Mouse (Mus musculus) CD4-positive, CD25-positive, alpha-beta regulatory T cell, adult 4 months (primary cell): ENCODE results near the gene Amigo3. TPM values are rescaled to one million over a fixed set of nuclear protein-coding genes. Genes with fewer than 3 reads are reported as not detected.

Experiments used
- ATAC-seq: one replicate; pipeline ENCODE4 v1.8.0; 2017
- polyA plus RNA-seq, 2 experiments: library from polyadenylated mRNA; unstranded; fragments of 100-300 nt; shearing (Covaris generic); gene quantifications; one replicate each; pipeline ENCODE4 v1.2.1; 2017

The Amigo3 gene
- polyA plus RNA-seq, 2 experiments from 2014 or later: 2.0 to 2.8 TPM

- ATAC-seq: no peak
These were observed 786 bp downstream of the Amigo3 start for GRCm38 (mm10) chr9:108053665-108054225.

- ATAC-seq: no peak
These were observed 1.5 kb downstream of the Amigo3 start for GRCm38 (mm10) chr9:108054331-108055040.

DNA sequence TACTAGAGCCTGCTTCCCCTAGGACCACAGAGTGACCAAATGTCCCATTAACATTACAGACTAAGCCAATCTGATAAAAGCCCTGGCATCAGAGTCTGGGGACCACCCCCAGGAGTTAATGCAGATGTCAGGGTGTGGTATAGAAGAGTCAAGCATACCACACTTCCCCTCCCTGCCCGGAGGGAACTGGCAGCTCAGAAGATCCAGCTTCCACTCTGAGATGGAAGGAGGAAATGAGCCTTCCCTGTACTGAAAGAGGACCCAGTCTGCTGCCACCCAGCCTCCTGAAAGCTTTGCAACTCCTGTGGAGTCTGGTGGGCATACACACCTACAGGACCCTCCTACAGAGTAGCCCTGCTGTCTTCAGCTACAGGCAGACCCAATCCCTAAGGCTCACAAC is 2.1 kb downstream of the Amigo3 start:
- no peak for ATAC-seq

DNA sequence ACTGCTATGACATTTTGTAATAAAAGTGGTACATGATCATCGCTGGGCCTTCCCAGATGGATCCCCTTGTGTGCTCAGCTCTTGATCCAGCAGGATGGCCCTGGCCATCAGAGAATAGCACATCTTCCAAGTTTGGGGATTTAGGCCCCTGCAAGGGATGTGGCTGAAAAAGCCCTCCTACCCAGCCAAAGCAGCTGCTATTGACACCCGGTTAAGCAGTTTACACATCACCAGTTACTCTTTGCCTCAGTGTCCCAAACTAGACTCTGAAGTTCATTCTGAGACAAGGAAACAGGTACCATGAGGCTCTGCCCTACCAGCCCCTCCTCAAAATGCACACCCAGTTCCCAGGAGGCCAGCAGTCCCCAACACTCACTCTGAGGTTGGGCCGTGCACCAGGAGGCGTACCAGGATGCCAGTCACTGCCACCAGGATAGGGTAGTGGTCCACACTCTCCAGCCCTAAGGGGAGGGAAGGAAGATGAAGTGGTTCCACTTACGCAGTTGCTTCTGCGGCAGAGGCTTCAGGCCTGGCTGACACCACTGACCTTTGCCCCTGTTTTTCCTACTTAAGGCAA is 2.8 kb downstream of the Amigo3 start:
- ATAC-seq: no peak

DNA sequence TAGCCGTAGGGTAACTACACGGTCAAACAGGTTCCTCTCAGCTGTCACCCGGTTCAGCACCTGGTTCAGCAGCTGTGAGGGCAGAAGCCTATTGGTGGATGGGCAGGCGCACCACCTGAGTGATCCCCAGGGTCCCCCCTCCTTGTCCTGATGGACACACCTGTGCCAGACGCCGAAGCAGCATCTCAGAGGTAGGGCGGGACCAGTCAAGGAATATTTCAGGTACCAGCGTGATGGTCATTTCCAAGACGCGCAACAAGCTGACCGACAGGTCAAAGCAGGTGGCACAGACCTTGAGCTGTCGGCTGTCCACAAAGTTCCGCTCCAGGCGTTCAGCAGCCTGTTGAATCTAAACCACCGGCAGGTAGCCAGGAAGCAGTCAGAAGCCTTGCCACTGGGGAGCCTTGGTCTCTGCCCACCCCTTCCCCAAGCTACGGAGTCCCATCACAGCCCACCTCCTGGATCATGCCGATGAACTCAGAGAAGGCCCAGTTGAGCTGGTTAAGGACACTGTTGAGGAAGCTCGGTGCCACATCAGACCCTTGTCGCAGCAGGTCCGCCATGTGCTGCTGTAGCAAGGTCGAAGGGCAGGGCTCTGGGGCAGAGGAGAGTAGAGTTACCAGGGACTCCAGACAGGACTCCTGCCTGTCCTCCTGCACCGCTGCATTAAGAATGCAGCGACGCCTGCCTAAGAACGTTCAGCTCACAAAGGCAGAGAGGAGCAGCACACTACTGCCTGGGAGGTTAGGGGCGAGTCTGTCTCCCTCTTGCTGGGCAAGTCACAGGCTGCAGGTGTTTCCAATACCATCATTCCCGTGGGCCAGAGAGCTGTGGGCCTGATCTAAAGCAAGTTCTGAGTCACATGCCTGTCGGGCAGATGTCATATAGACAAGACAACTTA is 3.7 kb downstream of the Amigo3 start:
- ATAC-seq: no peak

GRCm38 (mm10) chr9:108057262-108057562 is 4.3 kb downstream of the Amigo3 start:
- ATAC-seq: no peak

DNA sequence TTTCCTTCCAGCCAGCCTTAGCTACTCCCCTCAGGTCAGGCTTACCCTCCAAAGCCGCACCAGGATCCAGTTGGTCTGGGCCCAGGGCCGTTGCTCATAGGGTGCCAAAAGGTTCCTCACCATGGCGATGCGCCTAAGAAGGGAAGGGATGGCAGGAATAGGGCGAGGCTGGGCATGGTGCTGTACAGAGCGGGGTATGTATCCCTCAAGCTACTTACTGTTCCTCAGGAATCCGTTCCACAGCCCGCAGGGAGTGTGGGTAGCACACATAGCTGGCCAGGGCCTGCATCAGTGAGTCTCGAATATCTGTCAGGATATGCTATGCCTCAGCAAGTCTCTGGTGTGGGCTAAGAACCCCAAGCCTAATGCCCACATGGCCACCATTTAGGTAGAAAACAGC is 5.3 kb downstream of the Amigo3 start:
- ATAC-seq: no peak

GRCm38 (mm10) chr9:108062142-108062541 is 9.2 kb downstream of the Amigo3 start:
- no peak for ATAC-seq

- ATAC-seq: no peak
These were observed 10.4 kb downstream of the Amigo3 start for GRCm38 (mm10) chr9:108063361-108063760.

- ATAC-seq: peak; percentile 57
These were observed 12.6 kb downstream of the Amigo3 start for GRCm38 (mm10) chr9:108065491-108066011.

- ATAC-seq: no peak
These were observed 14.2 kb downstream of the Amigo3 start for GRCm38 (mm10) chr9:108067199-108067598.

DNA sequence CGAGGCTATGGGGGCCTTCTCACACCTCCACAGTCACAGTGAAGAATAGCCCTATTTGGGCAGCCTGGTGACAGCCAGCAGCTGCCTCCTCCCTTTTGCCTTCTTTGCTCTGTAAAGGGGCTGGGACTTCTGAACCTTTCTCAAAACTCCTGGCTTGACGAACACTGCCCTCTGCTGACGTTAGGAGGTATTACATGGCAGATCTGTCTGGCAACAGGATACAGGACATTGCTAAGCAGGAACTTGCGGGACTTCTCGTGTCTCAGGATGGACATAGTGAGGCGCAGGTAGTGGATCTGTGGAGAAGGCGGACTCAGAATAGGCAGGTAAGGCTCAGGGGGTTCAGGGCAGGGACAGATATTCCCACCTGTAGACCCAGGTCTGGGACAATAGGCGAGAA is 14.9 kb downstream of the Amigo3 start:
- peak; percentile 72 for ATAC-seq

GRCm38 (mm10) chr9:108069007-108069406 is 16.0 kb downstream of the Amigo3 start:
- no peak for ATAC-seq

DNA sequence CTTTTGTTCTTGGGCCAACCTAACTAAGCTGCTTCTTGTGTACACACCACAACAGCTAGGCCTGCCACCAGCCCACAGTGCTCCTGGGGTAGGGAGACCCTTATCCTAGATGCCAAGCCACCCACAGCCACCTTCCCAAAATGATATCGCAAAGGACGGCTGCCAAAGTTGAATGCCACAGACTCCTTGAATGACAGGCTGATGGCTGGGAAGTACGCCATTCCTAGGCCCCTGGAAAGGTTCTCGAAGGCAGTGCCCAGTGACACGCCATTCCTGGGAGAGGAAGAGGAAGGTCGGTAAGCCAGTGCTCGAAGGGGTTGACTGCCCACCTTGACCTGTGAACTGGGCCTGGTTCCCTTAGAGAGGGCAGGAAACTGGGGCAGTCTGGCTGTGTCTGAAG is 16.6 kb downstream of the Amigo3 start:
- ATAC-seq: no peak

GRCm38 (mm10) chr9:108071801-108072200 is 18.8 kb downstream of the Amigo3 start:
- no peak for ATAC-seq

DNA sequence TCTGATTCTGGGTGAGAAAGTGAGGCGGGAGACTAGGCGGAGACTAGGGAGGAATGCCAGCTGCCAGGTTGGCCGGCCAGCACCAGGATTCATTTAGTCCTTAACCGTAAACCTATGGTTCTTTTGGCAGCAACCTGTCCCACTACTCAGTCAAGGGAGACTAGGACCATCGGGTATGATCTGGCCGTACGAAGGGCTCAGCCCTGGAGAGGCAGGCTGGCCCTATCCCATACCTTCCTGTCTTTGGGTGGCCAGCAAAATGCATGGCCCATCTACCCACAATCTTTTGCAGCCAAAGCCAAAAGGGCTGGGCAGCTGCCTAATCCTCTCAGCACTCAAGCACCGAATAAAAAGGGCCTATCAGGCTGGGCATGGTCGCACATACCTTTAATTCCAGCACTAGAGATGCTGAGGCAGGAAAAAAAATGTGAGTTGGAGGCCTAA is 19.5 kb downstream of the Amigo3 start:
- ATAC-seq: no peak

DNA sequence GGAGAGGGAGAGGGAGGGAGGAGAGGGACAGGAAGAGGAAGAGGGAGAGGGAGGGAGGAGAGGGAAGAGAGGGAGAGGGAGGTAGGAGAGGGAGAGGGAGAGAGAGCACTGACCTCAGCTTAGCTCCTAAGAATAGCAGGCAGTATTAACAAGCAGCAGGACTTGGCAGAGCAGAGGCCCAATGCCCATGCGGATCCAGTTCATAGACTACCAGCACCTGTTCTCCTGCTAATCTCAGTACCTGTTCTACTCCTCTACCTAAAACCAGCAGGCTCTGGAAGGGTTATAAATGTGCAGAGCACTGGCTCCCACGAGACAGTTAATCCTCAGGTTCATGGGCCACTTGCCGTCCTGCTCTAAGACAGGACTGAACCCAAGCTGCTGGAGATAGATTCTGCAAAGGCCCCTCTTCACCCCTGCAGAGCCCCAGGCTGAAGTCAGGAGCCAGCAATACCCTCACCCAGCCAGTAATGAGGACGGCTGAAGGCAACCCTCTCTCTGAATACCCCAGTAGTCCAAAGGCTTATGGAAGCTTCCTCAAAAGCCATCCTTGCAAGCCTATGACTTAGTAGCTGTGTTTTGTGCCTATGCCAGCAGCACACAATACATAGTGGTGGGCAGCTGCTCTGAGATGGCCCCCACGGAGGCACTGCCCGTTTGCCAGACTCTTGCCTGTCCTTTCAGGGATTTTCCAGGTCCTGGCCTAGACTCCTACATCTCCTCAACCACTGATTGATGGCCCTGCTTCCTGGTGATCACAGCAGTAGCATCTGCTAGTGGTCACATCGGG is 20.4 kb downstream of the Amigo3 start:
- no peak for ATAC-seq

DNA sequence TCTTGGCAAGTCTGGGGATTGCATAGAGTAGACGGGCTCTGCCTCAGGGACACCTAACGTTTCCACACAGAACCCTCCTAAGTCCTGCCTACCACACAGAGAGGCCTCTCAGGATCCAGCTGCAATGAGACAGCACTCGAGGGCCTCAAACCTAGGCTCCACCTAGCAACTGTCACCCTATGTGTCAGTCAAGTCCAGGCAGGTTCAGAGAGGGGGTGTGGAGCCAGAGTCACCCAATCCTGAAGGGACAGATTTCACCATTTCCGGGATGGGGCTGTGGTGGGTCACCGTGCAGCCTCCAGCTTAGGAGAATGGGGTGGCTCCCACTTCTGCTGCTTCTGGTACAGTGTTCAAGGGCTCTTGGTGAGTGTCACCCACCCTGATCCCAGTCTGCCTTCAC is 27.2 kb downstream of the Amigo3 start, which contains the start of gene Mst1:
TSS of gene Mst1 (plus strand) at position 269 of the 400 bp plus-strand sequence.
- ATAC-seq: no peak

DNA sequence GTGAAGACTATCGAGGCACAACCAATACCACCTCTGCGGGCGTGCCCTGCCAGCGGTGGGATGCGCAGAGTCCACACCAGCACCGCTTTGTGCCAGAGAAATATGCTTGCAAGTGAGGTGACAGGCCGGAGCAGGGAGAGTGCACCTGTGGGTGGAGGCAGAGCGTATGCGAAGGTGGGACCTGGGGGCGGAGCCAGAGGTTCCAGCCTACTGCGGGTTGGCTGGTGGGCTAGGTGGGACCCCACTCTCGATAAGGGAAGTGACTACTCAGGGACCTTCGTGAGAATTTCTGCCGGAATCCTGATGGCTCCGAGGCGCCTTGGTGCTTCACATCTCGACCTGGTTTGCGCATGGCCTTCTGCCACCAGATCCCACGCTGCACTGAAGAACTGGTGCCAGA is 29.6 kb downstream of the Amigo3 start:
- ATAC-seq: no peak

DNA sequence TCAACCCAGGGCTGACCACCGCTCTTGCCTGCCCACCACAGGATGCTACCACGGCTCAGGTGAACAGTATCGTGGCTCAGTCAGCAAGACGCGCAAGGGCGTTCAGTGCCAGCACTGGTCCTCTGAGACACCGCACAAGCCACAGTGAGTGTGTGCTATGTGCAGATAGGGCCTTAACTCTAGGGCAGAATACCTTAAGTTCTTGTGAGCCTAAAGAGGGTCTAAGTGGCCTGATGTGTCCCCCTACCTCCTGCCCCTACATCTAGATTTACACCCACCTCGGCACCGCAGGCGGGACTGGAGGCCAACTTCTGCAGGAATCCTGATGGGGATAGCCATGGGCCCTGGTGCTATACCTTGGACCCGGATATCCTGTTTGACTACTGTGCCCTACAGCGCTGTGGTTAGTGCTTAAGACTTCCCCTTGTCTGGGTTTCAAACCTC is 30.1 kb downstream of the Amigo3 start, which contains the start of gene Rnf123:
TSS of gene Rnf123 (minus strand) at position 359 of the 444 bp plus-strand sequence.
- ATAC-seq: peak; percentile 84

- no peak for ATAC-seq
These were observed 30.6 kb downstream of the Amigo3 start for GRCm38 (mm10) chr9:108083561-108083960.

DNA sequence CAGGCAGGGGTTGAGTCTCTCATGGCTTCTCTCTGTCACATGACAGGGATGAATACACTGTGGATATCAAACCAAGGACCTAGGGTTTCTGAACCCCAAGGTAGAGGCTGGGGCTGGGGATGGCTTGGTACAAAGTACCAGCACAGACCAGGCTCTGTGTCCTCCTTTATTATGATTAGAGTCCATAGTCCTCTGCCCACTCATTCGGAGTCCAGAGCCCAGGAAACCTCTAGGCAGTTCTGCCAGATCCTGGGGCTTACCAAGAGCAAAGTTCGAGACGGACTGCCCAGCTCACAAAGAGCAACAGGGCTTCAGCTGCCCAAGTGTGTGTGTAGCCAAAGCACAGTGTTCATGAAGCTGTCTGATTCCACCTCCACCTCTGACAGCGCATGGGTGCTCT is 32.3 kb downstream of the Amigo3 start:
- no peak for ATAC-seq
